Mouse (Mus musculus): ENCODE data around the gene Vangl1.
"Not testable (repeated sequence)": the region's sequence is repeated elsewhere in the genome, so short reads cannot be mapped to it uniquely, and the experiment has no call there.

Vangl1 gene

DNA sequence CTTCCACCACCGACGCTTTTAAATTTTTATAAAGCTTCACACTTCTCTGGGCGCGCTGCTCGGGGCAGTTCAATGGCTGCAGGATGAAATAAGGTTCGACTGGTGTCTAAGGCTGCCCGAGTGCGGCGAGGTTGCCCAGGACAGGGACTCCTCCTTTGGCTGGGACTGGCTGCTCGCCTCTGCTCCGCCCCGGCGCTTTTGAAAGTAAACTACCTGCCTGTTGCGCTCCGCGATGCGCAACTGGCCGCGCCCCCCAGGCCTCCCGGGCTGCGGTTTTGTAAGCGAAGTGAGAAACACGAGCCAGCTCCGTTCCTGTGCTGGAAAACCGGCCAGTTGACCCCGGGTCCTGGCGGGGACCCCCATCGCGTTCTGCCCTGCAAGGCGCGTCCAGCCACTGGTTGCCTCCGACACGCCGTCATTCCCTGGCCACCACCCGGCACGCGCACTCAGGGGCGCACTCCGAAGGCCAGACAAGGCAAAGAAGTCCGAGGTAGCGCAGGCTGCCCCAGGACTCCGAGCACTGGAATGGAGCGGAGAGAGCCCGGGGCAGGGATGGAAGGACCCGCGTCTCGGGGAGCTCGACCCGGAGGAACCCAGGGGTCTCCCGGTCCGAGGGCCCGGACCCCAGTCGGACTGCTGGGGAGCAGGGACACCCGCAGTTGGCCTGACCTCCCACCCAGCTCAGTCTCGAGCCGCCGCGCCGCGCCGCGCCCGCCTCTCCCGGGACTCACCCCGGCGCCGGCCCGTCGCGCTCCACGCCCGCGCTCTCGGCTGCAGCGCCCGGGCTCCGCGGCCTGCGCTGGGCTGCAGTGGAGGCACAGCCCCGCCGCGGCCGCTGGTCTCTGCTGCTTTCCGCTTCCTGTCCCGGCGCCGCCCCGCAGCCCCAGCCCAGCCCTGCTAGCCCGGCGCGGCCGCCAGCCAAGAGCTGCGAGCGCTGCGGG, at the start of gene Vangl1:
TSS of gene Vangl1 (minus strand) at position 913 of the 941 bp plus-strand sequence.
- no peak for DNase-seq (ENCODE audit: low read depth)

DNA sequence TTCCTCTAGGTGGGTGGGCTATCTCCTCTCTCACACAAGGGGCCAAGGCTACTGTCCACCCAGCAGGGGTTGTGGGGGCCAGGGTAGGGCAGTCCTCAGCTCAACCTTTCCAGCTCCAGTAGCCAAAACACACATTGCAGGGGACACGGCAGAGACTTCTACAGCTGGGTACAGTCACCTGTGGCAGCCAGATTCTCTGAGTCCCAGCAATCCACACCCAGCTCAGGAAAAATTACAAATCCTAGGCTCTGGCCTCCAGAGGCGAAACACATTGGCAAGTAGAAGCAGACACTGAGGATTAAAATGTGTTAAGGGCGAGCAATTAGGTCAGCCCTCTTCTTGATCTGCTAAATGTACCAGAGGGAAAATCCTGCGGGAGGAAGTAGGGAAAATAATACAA, 49.1 kb upstream of the Vangl1 start:
- DNase-seq (ENCODE audit: low read depth): no peak

DNA sequence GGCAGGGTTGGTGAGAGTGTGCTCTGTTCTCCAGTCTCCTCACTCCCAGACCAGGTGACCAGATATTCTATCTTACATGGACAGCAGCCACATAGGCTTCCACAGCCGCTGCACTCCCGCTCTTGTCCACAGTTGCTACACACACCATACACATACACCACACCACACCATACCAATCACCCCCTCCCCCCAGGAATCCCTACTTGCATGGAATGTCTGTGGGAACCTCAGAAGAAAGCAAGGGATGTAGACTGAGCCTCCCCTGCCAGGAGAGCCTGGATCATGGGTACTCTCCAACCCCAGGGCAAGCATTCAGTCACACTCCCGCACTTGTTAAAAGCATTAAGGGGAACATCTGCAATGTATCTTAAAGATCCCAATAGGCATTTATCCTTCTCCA, 48.4 kb upstream of the Vangl1 start:
- DNase-seq (ENCODE audit: low read depth): no peak

DNA sequence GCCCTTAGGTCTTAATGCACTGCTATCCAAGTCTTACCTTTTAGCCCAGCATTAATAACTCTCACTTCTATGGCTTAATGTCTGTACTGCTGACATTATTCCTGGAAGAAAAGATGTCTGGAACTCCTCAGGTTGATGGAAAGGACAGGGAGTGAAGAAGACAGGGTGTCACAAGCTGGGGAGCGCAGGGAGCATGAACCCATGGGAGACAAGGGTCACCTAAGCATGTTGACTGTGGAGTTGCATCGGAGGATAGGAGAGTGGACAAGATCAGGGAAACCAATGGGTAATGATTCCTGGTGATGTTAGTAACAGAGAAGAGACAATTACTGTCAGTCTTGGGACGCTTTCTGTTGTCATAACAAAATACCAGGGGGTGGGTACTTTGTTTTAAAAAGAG, 46.4 kb upstream of the Vangl1 start:
- no peak for DNase-seq (ENCODE audit: low read depth)

DNA sequence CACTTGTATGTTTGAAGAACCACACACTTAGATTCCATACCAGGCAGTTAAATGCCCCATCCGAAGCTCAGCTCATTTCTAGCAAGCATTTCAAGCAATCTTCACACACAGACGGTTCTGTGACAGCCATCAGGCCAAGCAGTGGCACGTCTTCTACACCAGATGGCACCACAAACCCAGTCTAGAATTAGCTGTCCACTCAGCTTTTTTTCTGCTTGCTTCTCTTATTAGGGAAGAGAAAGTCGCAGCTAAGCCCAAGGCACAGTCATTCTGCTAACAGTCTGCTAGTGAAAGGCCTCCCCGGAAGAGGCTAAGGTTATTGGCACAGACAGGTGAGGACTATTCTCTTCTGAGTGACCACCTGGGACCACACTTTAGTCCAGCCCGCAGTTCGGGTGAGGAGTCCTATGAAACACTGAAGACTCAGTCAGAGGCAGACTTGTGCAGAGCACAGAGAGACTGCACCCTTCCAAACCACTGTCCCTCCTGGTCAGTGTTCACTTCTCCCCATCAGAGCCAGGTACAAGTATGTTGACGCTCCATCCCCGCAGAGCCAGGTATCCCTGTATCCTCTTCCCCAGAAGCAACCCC, 45.0 kb upstream of the Vangl1 start:
- peak; percentile 14 for DNase-seq (ENCODE audit: low read depth)

DNA sequence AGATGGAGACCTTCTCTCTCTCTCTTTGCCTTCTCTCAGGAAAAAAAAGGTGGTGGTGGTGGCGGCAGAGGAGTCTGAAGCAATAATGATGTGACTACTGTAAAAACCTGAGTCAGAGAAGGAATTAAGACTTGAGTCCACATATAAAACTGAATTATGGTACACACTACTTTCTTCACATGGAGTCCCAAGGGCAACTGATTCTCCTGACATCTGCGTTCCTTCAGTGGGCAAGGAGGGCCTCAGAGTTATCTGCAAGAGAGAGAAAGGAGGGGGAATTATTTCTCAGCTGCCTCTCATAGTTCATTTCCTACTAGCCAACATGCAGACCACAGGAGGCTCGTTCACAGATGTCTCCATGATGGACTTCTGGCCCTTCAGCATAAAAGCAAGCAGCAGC, 40.1 kb upstream of the Vangl1 start:
- DNase-seq (ENCODE audit: low read depth): no peak

DNA sequence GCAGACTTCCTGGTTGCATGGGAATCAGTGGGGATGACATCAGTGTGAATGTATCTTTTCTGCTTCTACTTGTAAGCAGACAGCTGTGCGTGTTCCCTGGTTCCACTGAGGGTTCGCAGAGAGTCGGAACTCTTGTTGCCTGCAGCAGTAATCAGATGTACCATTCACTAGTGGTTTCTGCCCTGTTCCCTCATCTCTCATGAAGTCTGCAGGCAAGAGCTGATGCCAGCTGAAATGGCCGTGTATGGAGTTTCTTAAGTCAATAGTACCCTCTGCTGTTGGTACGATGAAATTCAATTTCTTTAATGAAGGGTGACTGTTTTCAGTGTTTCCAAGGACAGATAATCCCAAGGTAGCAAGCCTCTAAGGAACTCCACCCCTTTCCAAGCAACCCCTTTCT, 38.4 kb upstream of the Vangl1 start:
- DNase-seq (ENCODE audit: low read depth): peak; percentile 9

DNA sequence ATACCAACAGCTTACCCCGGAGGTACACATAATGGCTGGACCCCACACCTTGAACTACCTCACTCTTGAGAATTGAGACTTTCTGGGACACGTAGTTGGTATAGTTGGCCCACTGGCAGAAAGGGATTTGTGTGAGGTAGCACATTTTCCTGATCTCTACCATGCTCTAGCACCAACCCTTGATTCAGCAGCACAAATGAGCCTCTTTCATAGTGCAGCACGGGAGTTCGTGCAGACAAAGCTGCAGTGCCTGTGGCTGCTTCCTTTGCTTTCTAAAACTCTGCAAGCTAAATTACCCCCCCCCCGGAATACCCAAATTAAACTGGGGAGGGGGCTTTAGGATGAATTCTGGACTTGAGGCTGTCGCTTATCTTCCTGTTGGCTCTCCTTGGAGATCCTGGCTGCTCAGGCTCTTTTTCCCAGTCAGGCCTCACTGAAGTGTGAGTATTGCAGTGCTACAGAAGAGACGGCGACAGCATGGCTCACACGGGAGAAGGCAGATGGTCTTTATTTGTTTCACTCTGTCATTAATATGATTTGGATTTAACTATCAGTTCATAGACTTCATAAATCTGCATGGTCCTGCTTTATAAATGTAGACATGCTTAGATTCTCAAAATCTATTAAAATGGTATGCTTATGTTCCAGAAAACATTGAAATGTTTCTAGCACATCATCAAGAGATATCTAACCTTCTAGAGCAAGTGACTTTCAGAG, 27.1 kb upstream of the Vangl1 start:
- no peak for DNase-seq (ENCODE audit: low read depth)

DNA sequence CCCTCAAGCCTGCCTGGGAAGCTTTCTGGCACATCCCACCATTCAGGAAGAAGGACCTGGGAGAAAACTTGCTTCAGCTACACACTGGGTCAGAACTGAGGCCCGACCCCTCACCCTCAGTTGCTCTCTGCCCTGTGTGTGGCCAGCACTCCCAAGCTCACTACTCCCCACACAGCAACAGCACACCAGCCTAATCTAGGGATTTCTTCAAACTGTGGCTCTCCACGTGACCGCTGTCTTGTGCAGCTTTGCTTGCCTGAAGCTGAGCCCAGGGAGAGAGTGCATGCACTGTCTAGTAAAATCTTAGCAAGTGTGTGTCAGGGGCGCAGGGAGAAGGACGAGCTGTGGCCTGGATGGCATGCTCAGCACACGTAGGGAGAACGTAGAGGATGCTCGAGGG, 18.3 kb upstream of the Vangl1 start:
- no peak for DNase-seq (ENCODE audit: low read depth)

DNA sequence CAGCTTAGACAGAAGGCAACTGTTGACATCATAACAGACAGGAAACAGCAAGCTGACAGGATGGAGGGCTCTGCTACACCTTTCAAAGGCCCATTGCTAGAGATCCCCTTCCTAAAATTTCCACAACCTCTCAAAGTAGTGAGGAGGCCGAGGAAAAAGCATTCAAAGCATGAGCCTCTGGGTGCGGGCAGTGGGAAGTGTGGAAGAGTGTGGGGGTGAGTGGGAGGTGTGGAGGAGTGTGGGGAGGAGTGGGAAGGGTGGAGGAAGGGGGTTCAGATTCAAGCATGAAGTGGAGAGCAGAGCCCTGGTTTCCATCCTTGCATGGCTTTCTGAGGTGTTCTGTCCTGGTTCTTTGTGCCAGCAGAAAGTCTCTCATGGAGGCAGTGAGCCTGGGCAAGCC, 13.8 kb upstream of the Vangl1 start:
- DNase-seq (ENCODE audit: low read depth): no peak

DNA sequence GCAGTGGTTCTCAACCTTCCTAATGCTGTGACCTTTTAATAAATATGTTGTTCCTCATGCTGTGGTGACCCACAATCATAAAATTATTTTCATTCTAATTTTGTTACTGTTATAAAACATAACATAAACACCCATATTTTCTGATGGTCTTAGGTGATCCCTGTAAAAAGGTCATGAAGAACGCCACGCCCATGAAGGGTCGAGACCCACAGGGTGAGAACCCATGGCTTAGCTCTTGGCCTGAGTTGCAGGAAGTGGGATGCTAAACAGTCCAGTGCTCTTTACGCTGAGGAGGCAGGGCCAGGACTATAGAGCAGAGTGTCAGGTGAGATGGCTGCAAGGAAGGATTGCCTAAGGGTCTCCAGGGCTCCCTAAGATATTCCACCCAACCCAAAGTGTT, 10.2 kb upstream of the Vangl1 start:
- DNase-seq (ENCODE audit: low read depth): no peak

DNA sequence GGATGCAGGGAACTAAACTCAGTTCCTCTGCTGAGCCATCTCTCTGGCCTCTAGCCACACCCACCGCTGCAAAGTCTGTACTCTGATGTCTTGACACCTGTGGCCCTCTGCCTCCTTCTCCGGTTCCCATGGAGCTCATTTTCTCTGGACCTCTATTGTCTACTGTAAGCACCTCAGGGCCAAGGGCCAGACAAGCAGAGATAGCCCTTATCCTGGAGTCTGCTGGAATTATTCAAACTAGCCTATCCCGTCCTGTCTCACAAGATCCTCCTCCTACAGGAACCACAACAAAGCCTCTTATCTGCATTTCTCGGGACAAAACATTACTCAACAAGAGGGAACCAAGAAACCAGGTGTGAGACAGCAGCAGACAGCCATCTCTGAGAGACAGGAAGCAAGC, 9.8 kb upstream of the Vangl1 start:
- DNase-seq (ENCODE audit: low read depth): no peak

DNA sequence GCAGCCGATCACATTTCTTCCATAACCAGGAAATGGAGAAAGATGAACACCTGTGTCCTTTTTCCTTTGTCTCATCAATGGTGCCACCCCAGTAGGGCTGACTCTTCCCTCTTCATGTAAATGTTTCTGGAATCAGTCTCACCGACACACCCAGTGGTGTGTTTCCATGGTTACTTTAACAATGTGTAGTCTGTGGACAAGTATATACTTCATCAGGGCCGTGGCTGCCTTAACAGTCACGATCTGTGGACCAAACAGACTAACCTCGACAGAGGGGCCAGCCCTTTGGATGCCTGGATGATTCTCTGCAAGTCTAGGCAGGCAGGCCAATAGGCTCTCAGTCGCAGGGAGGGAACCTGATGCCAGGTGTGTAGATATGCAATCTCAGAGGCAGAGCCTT, 8.4 kb upstream of the Vangl1 start:
- no peak for DNase-seq (ENCODE audit: low read depth)

DNA sequence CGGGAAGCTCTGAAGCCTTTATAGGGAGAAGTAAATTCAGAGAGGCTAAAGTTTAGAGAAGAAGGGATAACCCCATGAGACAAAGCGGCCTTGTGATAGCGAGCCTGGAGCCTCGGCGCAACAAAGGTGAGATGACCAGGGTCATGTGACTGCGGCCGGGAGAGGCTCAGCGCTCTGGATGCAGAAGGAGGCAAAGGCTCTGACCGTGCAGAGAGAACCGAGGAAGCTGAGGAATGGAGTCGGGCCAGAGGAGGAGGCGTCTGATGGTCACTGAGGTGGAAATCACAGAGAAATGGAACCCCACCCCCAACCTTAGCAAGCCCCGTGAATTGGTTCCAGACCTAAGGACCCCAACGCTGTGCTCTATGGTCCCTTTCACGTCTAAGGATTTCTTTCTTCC, 7.8 kb upstream of the Vangl1 start:
- no peak for DNase-seq (ENCODE audit: low read depth)

DNA sequence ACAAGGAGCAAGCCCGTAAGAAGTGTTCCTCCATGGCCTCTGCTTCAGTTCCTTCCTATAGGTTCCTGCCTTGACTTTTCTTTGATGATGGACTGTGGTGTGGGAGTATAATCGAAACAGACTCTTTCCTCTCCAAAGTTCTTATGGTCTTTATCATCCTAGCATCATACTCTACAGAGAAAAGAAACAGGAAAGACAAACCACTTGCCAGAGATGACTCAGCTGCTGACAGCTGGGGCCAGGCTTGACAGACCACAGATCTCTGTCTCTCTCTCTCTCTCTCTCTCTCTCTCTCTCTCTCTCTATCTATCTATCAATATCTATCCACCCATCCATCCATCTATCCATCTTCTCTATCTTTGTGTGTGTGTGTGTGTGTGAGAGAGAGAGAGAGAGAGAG, 6.8 kb upstream of the Vangl1 start:
- peak; percentile 6 for DNase-seq (ENCODE audit: low read depth)

DNA sequence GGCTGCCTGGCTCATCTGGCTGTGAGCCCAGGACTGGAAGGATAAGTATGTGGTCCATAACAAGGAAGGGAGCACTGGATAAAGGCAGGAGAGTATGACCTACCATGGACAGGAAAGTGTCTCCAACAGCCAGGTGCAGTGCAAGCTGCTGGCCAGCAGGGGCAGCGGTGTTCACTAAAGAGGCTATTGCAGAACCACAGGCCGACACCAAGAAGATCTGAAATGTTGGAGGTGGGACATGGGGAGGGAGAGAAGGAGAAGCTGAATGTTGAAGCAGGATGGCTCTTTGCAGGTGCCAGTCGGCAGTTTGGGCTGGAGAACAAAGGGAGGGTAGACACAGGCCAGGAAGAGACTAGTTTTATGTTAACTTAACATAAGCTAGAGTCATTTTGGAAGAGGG, 6.3 kb upstream of the Vangl1 start:
- no peak for DNase-seq (ENCODE audit: low read depth)

DNA sequence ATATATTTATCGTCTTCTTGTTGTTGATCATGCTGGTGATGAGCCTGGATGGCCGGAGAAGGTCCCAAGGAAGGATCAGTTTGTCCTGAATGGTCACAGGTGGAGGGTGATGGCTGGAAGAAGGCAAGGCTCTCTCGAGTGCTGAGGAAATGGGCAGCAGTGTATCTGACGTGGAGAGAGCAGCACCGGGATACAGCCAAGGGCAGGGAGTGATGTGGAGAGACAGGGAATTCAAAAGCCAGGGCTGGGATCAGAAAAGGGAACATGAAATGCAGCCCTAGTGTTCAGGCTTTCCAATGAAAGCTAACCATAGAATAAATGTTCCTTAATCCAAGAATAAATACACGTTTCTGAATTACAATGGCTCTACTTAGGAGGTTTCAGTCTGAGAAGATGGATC, 4.4 kb upstream of the Vangl1 start:
- DNase-seq (ENCODE audit: low read depth): no peak

DNA sequence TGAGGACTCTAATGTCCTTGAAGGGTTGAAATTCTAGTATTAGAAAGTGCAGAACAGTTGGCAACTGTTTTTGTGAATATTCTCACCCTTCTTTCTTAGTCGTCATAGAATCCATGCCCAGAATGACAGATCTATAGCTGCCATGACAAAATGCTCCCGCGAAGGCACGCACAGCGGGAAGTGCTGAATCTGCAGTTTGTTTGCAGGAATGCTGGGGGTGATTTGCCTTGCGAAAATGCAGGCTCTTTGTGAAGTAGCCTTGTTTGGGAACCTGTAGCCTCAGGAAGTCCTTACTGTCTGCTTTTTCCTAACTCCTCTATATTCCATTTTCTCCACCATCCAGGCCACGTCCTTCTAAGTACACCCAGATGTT, 951 bp upstream of the Vangl1 start:
- DNase-seq (ENCODE audit: low read depth): no peak

DNA sequence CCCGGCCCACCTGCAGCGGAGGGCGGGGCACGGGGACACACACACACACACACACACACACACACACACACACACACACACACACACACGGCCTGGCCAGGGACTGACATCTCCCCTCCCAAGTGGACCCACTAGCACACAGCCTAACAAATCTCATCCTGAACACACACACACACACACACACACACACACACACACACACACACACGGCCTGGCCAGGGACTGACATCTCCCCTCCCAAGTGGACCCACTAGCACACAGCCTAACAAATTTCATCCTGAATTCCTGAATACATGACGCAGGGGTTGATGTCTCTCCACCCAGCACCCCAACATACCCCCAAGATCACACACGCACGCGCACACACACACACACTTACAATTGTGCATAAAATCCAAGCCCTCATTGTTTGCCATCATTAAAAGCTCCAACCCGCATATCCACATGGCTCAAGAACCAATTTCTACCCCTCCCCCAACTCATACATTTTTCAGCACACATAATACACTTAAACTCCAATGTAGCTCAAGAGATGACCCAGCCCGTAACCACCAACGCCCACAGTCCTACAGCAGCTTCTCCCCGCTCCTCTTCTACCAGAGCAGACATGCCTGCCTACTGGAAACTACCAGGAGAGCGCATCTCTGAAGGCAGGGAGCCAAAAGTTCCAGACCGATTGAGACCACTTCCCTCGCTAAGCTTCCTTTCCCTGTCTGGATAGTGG, 403 bp upstream of the Vangl1 start:
- not testable (repeated sequence) for DNase-seq (ENCODE audit: low read depth)

DNA sequence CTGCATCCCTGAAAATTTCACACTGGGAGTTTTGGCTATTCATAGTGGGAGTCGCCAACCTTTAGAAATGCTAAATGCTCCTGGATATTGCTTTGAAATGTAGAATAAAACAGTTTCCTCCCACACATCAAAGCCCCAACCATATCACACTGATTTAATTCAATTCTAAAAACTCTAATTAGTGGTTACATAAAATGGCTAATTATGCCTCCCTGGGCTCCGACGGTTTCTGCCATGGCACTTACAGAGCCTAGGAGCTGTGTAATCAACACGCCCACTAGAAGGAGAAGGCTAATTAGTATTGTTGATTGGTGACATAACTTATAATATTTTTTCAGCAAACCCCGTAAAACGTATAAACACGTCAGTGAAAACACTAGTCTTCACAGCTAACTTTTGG, 1.4 kb downstream of the Vangl1 start:
- no peak for DNase-seq (ENCODE audit: low read depth)

DNA sequence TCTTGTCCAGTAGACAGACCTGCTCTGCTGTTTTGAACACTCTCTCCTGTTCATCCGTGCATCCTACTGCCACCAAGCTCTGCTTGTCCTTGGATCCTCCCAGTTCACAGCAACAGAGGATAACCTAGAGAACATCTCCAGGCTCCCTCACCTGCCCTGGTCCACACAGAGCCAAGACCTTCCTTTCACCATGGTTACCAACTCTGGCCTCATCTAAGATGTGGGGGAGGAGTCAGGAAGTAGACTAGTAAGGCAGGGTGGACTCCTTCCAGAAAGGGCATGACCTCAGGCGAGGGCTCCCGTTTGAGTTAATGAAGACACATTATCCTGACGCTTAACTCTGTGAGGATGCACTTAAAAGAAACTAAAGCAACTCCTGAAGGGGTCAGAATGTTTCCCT, 4.5 kb downstream of the Vangl1 start:
- DNase-seq (ENCODE audit: low read depth): no peak

DNA sequence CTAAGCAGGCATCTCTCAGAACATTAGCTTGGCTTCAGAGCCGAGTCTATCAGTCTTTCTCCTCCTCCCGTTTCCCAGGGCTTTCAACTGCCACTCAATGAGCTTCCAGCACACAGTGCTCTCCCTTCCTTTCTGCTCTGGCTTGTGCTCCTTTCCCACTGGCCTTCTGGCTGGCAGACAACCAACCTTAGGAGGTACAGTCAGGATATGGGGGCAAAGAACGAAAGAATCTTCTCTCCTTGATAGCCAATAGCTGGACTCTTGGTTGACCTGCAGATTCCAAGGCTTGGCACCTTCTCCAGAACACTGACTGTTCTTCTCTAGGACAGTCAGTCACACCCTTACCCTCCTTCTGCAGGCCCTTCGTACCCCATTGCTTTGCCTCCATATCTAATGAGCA, 5.3 kb downstream of the Vangl1 start:
- DNase-seq (ENCODE audit: low read depth): no peak

DNA sequence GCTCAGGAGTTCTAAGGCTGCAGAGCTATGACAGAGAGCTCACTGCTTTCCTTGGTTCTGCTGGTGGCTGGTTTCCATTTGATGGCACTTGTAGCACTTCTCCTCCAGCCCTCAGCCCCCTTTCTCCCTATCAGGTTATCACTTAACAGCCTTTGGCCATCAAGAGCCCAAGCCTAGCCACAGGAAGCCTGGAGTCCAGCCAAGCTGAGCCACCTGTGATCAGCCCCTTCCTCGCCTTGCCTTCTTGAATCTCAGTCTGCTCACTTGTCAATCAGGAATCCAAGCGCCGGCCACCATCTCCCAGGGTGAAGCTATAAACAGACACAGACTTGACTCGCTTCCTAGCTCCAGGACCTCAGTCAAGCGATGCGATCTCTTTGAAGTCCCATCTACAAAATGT, 6.0 kb downstream of the Vangl1 start:
- no peak for DNase-seq (ENCODE audit: low read depth)
